Mouse (Mus musculus) embryonic facial prominence, embryonic 15.5 days (tissue): ENCODE measurements at regions not wholly inside any gene's neighbourhood (a gene's known extent, or its start where the extent isn't known, plus 50 kb on each side); places are given as distances from the start of the nearest gene placed in this dataset.

Experiments used
- ATAC-seq: fragments of 200-750 bp; cut with Nextera tagmentation; 2 replicates; pipeline ENCODE4 v1.8.0; 2017; ENCODE audit warnings: low read depth, moderate TSS enrichment; ENCODE audit not compliant: insufficient number of reproducible peaks, low FRiP score, low TSS enrichment
- H3K27ac ChIP-seq: fragments of 300-500 bp; sonication (generic); replicated peaks from 2 replicates; pipeline ENCODE4 v1.5.1; 2015; ENCODE audit warnings: mild to moderate bottlenecking, inconsistent platforms
- H3K27me3 ChIP-seq: fragments of 300-500 bp; sonication (generic); 2 replicates; pipeline ENCODE4 v1.6.1; 2015; ENCODE audit warnings: inconsistent platforms
- H3K36me3 ChIP-seq: fragments of 300-500 bp; sonication (generic); 2 replicates; pipeline ENCODE4 v1.6.1; 2015; ENCODE audit warnings: mild to moderate bottlenecking, inconsistent platforms
- H3K4me1 ChIP-seq: fragments of 300-500 bp; sonication (generic); 2 replicates; pipeline ENCODE4 v1.6.1; 2015; ENCODE audit warnings: inconsistent platforms
- H3K4me2 ChIP-seq: fragments of 300-500 bp; sonication (generic); replicated peaks from 2 replicates; pipeline ENCODE4 v1.6.1; 2015; ENCODE audit warnings: mild to moderate bottlenecking, inconsistent platforms
- H3K4me3 ChIP-seq: fragments of 300-500 bp; sonication (generic); replicated peaks from 2 replicates; pipeline ENCODE4 v1.5.1; 2015; ENCODE audit warnings: mild to moderate bottlenecking, inconsistent platforms
- H3K9ac ChIP-seq: fragments of 300-500 bp; sonication (generic); 2 replicates; pipeline ENCODE4 v1.6.1; 2015; ENCODE audit warnings: inconsistent platforms
- H3K9me3 ChIP-seq: fragments of 300-500 bp; sonication (generic); replicated peaks from 2 replicates; pipeline ENCODE4 v1.6.1; 2016; ENCODE audit warnings: inconsistent platforms
- WGBS: fragments of 180-500 bp; shearing (Covaris S2); methylation state at CpG from one replicate; pipeline ENCODE4 v1.1.7; 2015; 5-methylcytosine and 5-hydroxymethylcytosine counted together

DNA sequence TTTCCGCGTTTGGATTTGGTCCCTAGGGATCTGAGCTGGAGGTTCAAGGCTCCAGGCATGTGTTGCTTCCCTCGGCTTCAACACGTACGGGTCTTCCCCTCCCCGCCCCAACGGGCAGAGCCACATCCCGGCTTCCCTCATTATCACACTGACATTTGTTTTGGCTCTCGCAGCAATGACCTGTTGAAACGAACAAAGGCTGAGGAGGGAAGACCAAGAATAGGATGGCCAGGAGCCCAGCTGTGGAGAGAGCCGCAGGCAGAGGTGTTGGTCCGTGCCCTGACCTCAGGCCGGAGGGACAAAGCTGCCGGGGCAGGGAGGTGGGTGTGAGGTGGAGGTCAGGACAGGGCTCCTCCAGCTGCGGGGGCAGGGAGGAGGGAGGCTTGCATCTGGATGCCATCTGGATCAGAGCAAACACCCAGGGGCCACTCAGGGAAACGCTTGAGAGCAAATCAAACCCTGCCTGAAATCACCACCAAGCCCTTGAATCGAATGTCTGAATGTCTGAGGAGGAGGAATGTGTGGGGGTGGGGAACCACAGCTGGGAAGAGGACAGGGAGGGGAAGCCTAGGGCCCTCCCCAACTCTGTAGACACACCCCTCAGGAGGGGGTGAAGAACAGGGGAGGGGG is 145.6 kb downstream of the Vegfa start:
- H3K27me3 ChIP-seq, result no peaks in the 10 kb centered on the region
- 4% methylated on average over 17 of the region's 17 CpGs for WGBS
- peaks cover 39% of the 10 kb centered on the region for H3K4me1 ChIP-seq
- H3K4me3 ChIP-seq, result no peak overlapping the region
- H3K36me3 ChIP-seq, result no peaks in the 10 kb centered on the region
- no peak overlapping the region for H3K9ac ChIP-seq
- H3K9me3 ChIP-seq, result no peaks in the 10 kb centered on the region
- ATAC-seq, result peak; percentile 71
- peak overlapping the region; percentile 33 for H3K4me2 ChIP-seq
- H3K27ac ChIP-seq, result peak overlapping the region; percentile 35; the same call in 1 of the 2 replicates

DNA sequence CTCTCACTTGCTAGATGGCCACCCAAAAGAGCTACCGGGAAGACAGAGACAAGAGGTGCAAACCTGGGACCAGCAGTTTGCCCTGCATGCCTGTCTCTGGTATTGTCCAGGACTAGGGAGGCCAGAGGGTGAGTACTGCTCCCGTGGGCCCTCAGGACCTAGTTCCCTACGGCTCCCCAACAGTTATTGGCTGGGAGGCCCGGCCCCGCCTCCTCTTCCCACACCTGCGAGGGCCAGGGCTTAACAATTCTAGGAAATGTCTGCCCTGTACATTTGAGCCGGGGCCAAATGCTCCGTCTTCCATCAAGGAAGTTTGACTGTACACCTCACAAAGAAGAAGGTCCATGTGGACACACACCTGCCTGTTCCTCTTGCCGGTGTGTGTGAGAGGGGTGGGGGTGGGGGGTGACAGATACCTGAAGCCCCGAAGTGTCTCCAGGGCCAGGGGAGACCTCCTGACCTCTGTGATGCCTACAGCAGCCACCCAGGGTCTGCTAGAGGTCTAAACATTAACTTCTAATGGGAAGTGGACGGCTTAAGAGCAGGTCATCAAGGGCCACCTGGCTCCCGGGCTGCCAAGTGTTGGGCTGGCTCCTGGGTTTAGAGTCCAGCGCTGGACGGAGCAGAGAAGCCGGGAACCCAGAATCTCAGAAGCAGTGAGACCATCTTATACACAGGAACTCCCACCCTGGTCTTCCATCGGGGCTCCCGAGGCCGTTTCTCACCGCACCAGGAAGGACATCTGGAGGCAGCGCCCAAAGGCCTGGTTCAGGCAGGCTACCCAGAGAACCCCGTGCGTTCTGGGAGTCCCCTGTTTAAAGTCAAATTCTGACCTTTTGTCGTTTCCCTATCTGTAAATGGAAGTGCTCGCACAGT is 146.5 kb downstream of the Vegfa start:
- Histone ChIP-seq H3K4me2 (peak overlapping the region; percentile 33; the same call in 1 of the 2 replicates), H3K27ac (0 out of 2 replicates have a peak overlapping the region, but pooled peaks have one; percentile 29), H3K27me3 (no peaks in the 10 kb centered on the region), H3K4me3 (no peak overlapping the region), H3K9me3 (no peaks in the 10 kb centered on the region), H3K36me3 (no peaks in the 10 kb centered on the region), H3K4me1 (peaks cover 39% of the 10 kb centered on the region), H3K9ac (no peak overlapping the region)
- ATAC-seq, result no peak
- 44% methylated on average over 24 of the region's 24 CpGs for WGBS

DNA sequence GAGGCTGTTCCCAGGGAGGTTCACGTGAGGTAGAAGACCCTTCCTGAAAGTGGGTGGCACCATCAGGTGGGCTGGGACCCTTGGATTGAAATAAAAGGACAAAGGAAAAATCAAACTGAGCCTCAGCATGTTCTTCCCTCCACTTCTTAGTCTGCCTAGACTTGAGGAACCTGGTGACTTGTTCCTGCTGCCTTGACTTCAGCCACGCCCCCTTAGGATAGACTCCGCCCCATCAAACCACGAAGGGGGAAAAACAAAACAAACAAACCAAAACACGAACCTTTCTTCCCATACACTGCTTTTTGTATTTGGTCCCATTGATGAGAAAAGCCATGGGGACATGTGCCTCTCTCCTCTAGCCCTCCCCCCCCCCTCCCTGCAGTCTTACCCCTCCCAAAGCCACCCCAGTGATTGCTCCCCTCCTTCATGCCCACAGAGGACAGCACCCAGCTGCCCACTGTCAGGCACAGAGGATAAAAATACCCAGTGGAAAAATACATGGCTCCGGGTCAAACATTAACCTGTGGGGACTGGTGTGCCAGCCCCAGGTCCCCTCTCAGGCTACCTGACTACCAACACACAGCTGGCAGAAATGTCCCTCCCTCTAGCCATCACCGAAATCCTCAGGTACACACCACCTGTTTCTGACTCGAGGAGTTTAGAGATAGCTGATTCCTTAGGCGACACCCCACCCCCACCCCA is 148.0 kb downstream of the Vegfa start:
- H3K36me3 ChIP-seq, result no peaks in the 10 kb centered on the region

DNA sequence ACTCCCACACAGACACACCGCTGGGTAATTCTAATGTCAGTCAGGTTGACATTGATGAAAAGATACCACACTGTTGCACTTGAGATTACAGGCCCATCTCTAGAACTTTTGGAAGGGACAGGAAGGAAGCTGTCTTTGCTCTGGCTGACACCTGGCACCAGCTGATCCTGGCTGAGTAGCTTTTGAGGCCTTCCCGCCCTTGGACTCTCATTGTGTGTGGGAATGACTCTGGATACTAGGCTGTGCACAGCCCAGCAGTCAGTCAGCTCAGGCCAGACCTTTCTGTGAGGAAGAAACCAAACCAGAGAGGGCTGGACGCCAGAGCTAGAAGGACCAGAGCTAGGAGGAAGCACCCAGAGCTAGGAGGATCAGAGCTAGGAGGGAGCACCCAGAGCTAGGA is 149.0 kb upstream of the 1600014C23Rik start:
- Histone ChIP-seq H3K27ac (no peak overlapping the region), H3K9ac (no peak overlapping the region), H3K4me1 (peaks cover 32% of the 10 kb centered on the region), H3K36me3 (no peaks in the 10 kb centered on the region), H3K4me3 (no peak overlapping the region), H3K9me3 (no peaks in the 10 kb centered on the region), H3K4me2 (no peak overlapping the region), H3K27me3 (no peaks in the 10 kb centered on the region)
- no peak for ATAC-seq
- WGBS, result 81% methylated on average over 3 of the region's 3 CpGs

More for the DNA sequence above, 148.0 kb downstream of the Vegfa start:
- Histone ChIP-seq H3K9me3 (no peaks in the 10 kb centered on the region), H3K27ac (no peak overlapping the region), H3K27me3 (no peaks in the 10 kb centered on the region), H3K9ac (no peak overlapping the region), H3K4me1 (peaks cover 41% of the 10 kb centered on the region), H3K4me2 (no peak overlapping the region), H3K4me3 (no peak overlapping the region)
- WGBS, result 64% methylated on average over 9 of the region's 9 CpGs
- no peak for ATAC-seq

DNA sequence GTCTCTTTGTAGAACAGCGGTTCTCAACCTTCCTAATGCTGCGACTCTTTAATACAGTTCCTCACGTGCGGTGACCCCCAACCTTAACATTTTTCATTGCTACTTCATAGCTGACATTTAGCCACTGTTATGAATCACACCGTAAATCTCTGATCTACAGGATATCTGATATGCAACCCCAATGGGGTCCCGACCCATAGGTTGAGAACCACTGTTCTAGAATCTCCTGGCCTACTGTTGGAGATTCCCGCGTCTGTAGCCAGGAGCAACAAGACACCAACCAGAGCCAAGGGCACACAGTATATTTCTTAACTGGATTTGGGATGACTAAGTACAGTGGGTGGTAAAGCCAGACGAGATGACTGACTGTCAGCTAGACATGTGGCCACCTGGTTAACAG is 147.6 kb upstream of the 1600014C23Rik start:
- no peak for ATAC-seq
- Histone ChIP-seq H3K9me3 (no peaks in the 10 kb centered on the region), H3K27me3 (no peaks in the 10 kb centered on the region), H3K4me1 (peaks cover 20% of the 10 kb centered on the region), H3K9ac (no peak overlapping the region), H3K4me2 (no peak overlapping the region), H3K27ac (no peak overlapping the region), H3K36me3 (no peaks in the 10 kb centered on the region), H3K4me3 (no peak overlapping the region)
- 90% methylated on average over 9 of the region's 9 CpGs for WGBS

DNA sequence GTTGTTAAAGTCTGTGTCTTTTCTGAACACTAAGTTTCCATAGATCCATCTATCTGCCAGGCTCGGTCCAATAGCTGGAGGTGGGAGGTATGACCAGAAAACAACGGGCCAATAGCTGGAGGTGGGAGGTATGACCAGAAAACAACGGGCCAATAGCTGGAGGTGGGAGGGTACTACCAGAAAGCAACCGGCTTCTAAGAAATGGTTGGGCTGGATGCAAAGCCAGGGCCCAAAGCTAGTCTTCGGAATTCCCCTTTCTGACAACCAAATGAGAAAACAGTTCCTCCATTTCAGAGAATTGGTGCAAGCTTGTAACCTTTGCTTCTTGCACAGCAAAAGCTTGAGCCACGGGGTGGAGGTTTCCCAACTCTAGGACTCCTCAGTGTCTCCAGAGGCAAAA is 147.1 kb upstream of the 1600014C23Rik start:
- H3K27ac ChIP-seq, result no peak overlapping the region
- peaks cover 15% of the 10 kb centered on the region for H3K4me1 ChIP-seq
- no peak for ATAC-seq
- H3K36me3 ChIP-seq, result no peaks in the 10 kb centered on the region
- no peaks in the 10 kb centered on the region for H3K27me3 ChIP-seq
- no peak overlapping the region for H3K9ac ChIP-seq
- H3K9me3 ChIP-seq, result no peaks in the 10 kb centered on the region
- H3K4me3 ChIP-seq, result no peak overlapping the region
- 88% methylated on average over 6 of the region's 6 CpGs for WGBS
- no peak overlapping the region for H3K4me2 ChIP-seq

DNA sequence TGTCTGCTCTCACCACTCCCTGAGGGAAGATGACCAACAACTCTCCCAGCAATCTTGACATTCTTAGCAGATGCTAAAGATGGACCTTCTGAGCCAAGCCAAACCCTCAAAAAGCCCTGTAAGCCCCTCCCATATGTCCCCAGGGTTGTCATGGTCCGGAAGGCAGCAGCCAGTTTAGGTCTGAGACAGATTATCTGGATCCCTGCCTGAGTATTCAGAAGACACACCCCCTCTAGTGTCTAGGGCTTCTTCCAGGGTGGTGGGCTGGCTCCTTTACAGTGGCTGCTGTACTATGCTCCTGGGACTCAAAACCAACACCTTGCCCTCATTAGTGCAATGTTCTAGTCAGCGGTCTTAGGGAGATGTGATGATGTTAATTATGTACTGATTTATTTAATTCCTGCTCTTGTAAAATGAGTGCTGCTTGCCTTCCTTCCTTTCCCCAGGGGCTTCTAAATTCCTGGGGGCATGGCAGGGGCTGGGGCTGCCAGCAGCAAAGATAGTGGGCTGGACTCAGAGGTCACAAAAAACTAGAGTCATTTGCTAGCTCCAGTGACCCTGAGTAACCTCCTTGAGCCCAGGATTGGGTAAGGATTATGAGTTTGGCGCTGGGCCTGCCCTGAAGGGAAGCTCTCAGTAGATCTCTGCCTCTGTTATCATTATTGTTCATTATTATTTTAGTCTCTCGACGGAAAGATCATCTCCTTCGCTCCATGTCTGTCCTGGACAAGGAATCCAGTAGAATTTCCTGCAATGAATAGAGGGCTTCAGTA is 146.0 kb upstream of the 1600014C23Rik start:
- H3K9ac ChIP-seq, result no peak overlapping the region
- H3K27ac ChIP-seq, result no peak overlapping the region
- H3K4me3 ChIP-seq, result no peak overlapping the region
- no peaks in the 10 kb centered on the region for H3K9me3 ChIP-seq
- peaks cover 4% of the 10 kb centered on the region for H3K27me3 ChIP-seq
- 0 out of 2 replicates have a peak, but pooled peaks have one; percentile 48 for ATAC-seq
- WGBS, result 50% methylated on average over 6 of the region's 6 CpGs
- peaks cover 9% of the 10 kb centered on the region; the same call in 1 of the 2 replicates for H3K4me1 ChIP-seq
- H3K36me3 ChIP-seq, result no peaks in the 10 kb centered on the region
- H3K4me2 ChIP-seq, result no peak overlapping the region

DNA sequence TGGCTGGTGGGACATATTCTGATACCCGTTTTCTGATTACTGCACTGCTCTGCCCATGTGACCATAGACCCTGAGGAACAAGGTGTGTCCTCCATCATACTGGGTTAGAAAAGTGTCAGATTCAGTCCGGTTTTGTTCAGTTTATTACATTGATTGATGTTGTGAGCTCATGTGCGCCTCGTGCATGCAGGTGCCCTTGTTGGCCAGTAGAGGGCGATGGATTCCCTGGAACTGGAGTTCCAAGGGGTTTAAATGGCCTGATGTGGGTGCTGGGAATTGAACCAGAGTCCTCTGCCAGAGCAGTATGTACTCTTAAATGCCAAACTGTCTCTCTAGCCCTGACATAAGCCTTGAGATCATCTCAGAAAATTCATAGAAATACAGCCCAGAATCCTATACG is 144.8 kb upstream of the 1600014C23Rik start:
- 84% methylated on average over 6 of the region's 6 CpGs for WGBS
- H3K4me1 ChIP-seq, result peaks cover 18% of the 10 kb centered on the region
- no peaks in the 10 kb centered on the region for H3K36me3 ChIP-seq
- H3K9me3 ChIP-seq, result no peaks in the 10 kb centered on the region
- H3K27ac ChIP-seq, result no peak overlapping the region
- H3K27me3 ChIP-seq, result peaks cover 16% of the 10 kb centered on the region
- no peak overlapping the region for H3K9ac ChIP-seq
- no peak overlapping the region for H3K4me2 ChIP-seq
- H3K4me3 ChIP-seq, result no peak overlapping the region
- no peak for ATAC-seq

DNA sequence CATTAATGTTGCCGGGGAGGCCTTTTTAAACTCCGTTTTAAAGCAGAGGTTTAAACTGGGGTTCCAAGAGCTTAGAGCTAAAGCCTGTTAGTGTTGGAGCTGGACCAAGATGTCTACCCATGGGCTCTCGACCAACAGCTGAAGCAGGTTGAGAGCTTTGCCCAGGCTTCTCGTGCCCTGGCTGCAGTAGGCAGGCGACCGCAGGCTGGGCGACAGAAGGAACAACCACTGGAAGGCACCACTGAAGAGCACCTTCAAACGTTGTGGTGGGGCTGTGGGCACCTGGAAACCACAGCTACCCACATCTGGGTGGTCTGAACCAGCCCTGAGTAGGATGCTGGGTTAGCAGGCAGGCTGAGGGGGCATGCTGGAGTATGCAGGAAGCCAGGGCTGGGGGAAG is 141.7 kb upstream of the 1600014C23Rik start:
- WGBS, result 85% methylated on average over 8 of the region's 8 CpGs
- Histone ChIP-seq H3K9me3 (no peaks in the 10 kb centered on the region), H3K27me3 (peaks cover 36% of the 10 kb centered on the region), H3K36me3 (no peaks in the 10 kb centered on the region), H3K4me2 (no peak overlapping the region), H3K27ac (no peak overlapping the region), H3K9ac (no peak overlapping the region), H3K4me3 (no peak overlapping the region), H3K4me1 (peaks cover 37% of the 10 kb centered on the region)
- ATAC-seq, result no peak

DNA sequence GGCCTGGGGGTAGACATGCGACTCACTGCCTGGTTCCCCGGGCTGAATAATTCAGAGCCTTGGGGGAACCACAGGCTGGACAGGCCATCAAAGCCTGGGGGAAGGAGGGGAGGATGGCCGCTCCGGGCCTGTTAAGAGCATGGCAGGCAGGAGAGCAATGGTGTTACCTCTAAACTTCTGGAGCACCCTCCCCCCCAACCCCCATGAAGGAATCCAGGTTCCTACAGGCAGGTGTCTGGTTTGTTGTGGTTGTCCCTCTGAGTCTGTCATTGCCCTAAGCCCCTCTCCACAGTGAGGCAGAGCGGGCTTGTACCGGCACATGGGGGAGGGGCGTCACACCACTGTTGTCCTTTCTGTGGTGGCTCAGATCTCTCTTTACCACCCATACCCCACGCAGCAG is 140.4 kb upstream of the 1600014C23Rik start:
- peaks cover 36% of the 10 kb centered on the region for H3K27me3 ChIP-seq
- H3K9ac ChIP-seq, result no peak overlapping the region
- no peak for ATAC-seq
- H3K27ac ChIP-seq, result no peak overlapping the region
- no peaks in the 10 kb centered on the region for H3K36me3 ChIP-seq
- 0 out of 2 replicates have a peak overlapping the region, but pooled peaks have one; percentile 15 for H3K4me2 ChIP-seq
- no peak overlapping the region for H3K4me3 ChIP-seq
- 23% methylated on average over 8 of the region's 8 CpGs for WGBS
- peaks cover 28% of the 10 kb centered on the region for H3K4me1 ChIP-seq
- no peaks in the 10 kb centered on the region for H3K9me3 ChIP-seq
